Mouse (Mus musculus) mature B cell (primary cell): ENCODE data around the gene Nup210l.

ENCODE experiments used
- in situ Hi-C: fragments of 300-500 bp; cut with MboI; formaldehyde crosslinking; loops from 2 replicates; pipeline ENCODE4 v1.14.3; 2019

The Nup210l gene

DNA sequence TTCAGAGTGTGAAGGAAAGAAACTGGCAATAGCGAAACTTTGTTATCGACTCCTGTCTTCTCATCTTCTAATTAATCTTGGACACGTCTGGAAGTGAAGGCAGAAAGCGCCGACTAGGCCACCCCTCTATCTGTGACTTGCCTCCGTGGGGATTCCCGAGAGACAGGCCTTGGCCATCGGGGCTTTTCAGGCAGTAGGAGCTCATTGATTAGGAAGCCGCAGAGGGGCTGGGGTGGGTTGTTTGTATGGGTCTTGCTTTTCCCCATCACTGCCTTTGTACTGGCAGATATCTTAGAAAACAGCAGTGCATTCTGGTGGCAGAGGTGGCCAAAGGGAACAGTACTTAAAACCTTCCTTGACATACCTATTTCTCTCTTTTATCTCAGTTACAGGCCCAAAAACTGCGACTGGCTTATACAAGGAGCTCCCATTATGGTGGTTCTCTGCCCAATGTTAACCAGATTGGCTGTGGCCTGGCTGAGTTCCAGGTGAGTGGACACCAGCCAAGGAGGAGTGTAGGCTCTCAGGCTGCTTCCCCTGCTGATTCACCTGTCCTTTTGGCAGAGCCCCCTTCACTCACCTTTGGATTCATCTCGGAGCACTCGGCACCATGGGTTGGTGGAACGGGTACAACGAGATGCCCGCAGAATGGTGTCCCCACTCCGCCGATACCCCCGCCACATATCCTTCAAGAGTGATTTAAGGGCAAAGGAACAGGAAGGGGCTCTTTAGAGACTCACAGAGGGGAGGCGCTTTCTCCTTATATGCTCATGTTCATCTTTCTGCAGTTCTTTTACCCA is 153.0 kb downstream of the Nup210l start:
- in situ Hi-C loops = no loop called here

DNA sequence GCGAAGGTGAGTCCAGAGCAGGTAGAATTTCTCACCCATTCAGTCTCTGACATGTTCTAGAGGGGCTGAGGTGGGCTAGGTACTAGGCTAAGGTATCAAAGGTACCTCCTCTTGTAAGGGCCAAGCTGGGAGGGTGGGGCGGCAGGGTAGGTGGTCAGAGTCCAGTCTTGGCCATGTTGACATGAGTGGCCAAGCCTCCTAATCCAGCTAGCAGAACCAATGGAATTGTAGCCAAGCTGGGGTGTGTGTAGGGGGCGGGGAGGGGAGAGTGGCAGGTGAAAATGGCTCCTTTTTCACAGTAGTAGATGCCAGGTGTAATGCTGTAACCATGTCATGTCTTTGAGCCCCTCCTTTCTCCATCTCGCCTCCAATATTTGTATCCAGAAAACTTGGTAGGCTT is 154.6 kb downstream of the Nup210l start:
- in situ Hi-C loops = no loop called here
